Mouse (Mus musculus) heart, embryonic 10.5 days (tissue): ENCODE data around the gene Dchs1. TPM values are rescaled to one million over a fixed set of nuclear protein-coding genes. Genes with fewer than 3 reads are reported as not detected.
"Not testable (repeated sequence)": the region's sequence is repeated elsewhere in the genome, so short reads cannot be mapped to it uniquely, and the experiment has no call there.

Experiments used
- DNase-seq: peaks from one replicate; pipeline ENCODE4 v3.0.0-alpha.2; 2017; ENCODE audit warnings: low spot score
- H3K27ac ChIP-seq: fragments of 300-500 bp; sonication (generic); 2 replicates; pipeline ENCODE4 v1.5.1; 2016; ENCODE audit warnings: mild to moderate bottlenecking
- H3K27me3 ChIP-seq: fragments of 300-500 bp; sonication (generic); 2 replicates; pipeline ENCODE4 v1.6.1; 2016; ENCODE audit warnings: mild to moderate bottlenecking; ENCODE audit not compliant: poor library complexity, insufficient read depth, severe bottlenecking
- H3K36me3 ChIP-seq: fragments of 300-500 bp; sonication (generic); 2 replicates; pipeline ENCODE4 v1.6.1; 2016; ENCODE audit warnings: mild to moderate bottlenecking, moderate library complexity
- H3K4me1 ChIP-seq: fragments of 300-500 bp; sonication (generic); 2 replicates; pipeline ENCODE4 v1.6.1; 2016; ENCODE audit warnings: mild to moderate bottlenecking
- H3K4me3 ChIP-seq: fragments of 300-500 bp; sonication (generic); 2 replicates; pipeline ENCODE4 v1.5.1; 2016; ENCODE audit warnings: mild to moderate bottlenecking, moderate library complexity
- H3K9me3 ChIP-seq: fragments of 300-500 bp; sonication (generic); 2 replicates; pipeline ENCODE4 v1.6.1; 2016; ENCODE audit warnings: mild to moderate bottlenecking, moderate library complexity
- WGBS: fragments of 180-500 bp; shearing (Covaris S2); methylation state at CpG from one replicate; pipeline ENCODE4 v1.1.7; 2016; 5-methylcytosine and 5-hydroxymethylcytosine counted together
- polyA plus RNA-seq: library from polyadenylated mRNA; unstranded; fragments of >200 nt; fragmentation: Nextera tagmentation; extraction: Ambion mirVana; gene quantifications from 2 replicates; pipeline ENCODE4 v1.2.1, GENCODE M21; 2016

Gene Dchs1
- polyA plus RNA-seq, 1 experiment from 2014 or later, result 8.6 TPM

- peaks cover 54% of the 10 kb centered on the region for H3K36me3 ChIP-seq
- H3K4me3 ChIP-seq, result peak within 1 kb of the TSS; percentile 92
- peaks cover 23% of the 10 kb centered on the region for H3K4me1 ChIP-seq
- peak; percentile 88 for DNase-seq
- peak within 1 kb of the TSS; percentile 98 for H3K27ac ChIP-seq
- under 1% methylated on average over 30 of the region's 30 CpGs for WGBS
- H3K27me3 ChIP-seq, result no peaks in the 10 kb centered on the region
- H3K9me3 ChIP-seq, result no peaks in the 10 kb centered on the region
Observed at GRCm38 (mm10) chr7:105736911-105737521, 50.4 kb downstream of the Dchs1 start, which contains the start of gene Rrp8. TSS of gene Rrp8 (minus strand) at chr7:105737385.

GRCm38 (mm10) chr7:105736264-105736901 is 51.1 kb downstream of the Dchs1 start, which contains the start of gene Ilk:
TSS of gene Ilk (plus strand) at chr7:105736592.
- H3K9me3 ChIP-seq, result no peaks in the 10 kb centered on the region
- peaks cover 54% of the 10 kb centered on the region for H3K36me3 ChIP-seq
- H3K4me3 ChIP-seq, result peak within 1 kb of the TSS; percentile 92

GRCm38 (mm10) chr7:105735464-105735863 is 52.0 kb downstream of the Dchs1 start:
- not testable (repeated sequence) for H3K9me3 ChIP-seq, H3K27me3 ChIP-seq, DNase-seq
- peaks cover 54% of the 10 kb centered on the region for H3K36me3 ChIP-seq
- WGBS, result 40% methylated on average over 4 of the region's 4 CpGs
- peak overlapping the region; percentile 92 for H3K4me3 ChIP-seq
- H3K27ac ChIP-seq, result peak overlapping the region; percentile 98
- peaks cover 23% of the 10 kb centered on the region for H3K4me1 ChIP-seq

More at GRCm38 (mm10) chr7:105736264-105736901, 51.1 kb downstream of the Dchs1 start, which contains the start of gene Ilk:
- DNase-seq, result peak; percentile 96
- WGBS, result under 1% methylated on average over 61 of the region's 62 CpGs
- Histone ChIP-seq H3K27me3 (no peaks in the 10 kb centered on the region), H3K27ac (peak within 1 kb of the TSS; percentile 98), H3K4me1 (peaks cover 23% of the 10 kb centered on the region)

GRCm38 (mm10) chr7:105734826-105735225 is 52.6 kb downstream of the Dchs1 start:
- WGBS, result 87% methylated on average over 8 of the region's 8 CpGs
- H3K27ac ChIP-seq, result no peak overlapping the region
- H3K36me3 ChIP-seq, result peaks cover 53% of the 10 kb centered on the region
- peak overlapping the region; percentile 92; the same call in 1 of the 2 replicates for H3K4me3 ChIP-seq
- peaks cover 20% of the 10 kb centered on the region for H3K4me1 ChIP-seq
- H3K27me3 ChIP-seq, result no peaks in the 10 kb centered on the region
- H3K9me3 ChIP-seq, result no peaks in the 10 kb centered on the region
- no peak for DNase-seq

- 95% methylated on average over 11 of the region's 11 CpGs for WGBS
- no peaks in the 10 kb centered on the region for H3K27me3 ChIP-seq
- H3K4me3 ChIP-seq, result no peak overlapping the region
- no peak overlapping the region for H3K27ac ChIP-seq
- no peak for DNase-seq
- H3K36me3 ChIP-seq, result peaks cover 58% of the 10 kb centered on the region
- peaks cover 10% of the 10 kb centered on the region for H3K4me1 ChIP-seq
- no peaks in the 10 kb centered on the region for H3K9me3 ChIP-seq
Observed at GRCm38 (mm10) chr7:105733836-105734235, 53.6 kb downstream of the Dchs1 start.

- Histone ChIP-seq H3K27me3 (no peaks in the 10 kb centered on the region), H3K36me3 (peaks cover 47% of the 10 kb centered on the region), H3K9me3 (no peaks in the 10 kb centered on the region), H3K27ac (no peak overlapping the region), H3K4me3 (no peak overlapping the region), H3K4me1 (no peaks in the 10 kb centered on the region)
- no peak for DNase-seq
- 94% methylated on average over 6 of the region's 6 CpGs for WGBS
Observed at GRCm38 (mm10) chr7:105728701-105729428, 58.6 kb downstream of the Dchs1 start.

GRCm38 (mm10) chr7:105726980-105727325 is 60.5 kb downstream of the Dchs1 start:
- no peaks in the 10 kb centered on the region for H3K27me3 ChIP-seq
- 92% methylated on average over 4 of the region's 4 CpGs for WGBS
- DNase-seq, result no peak
- H3K27ac ChIP-seq, result no peak overlapping the region
- H3K4me1 ChIP-seq, result no peaks in the 10 kb centered on the region
- H3K36me3 ChIP-seq, result peaks cover 28% of the 10 kb centered on the region
- no peak overlapping the region for H3K4me3 ChIP-seq
- no peaks in the 10 kb centered on the region for H3K9me3 ChIP-seq

GRCm38 (mm10) chr7:105726144-105726979 is 61.1 kb downstream of the Dchs1 start:
- DNase-seq, result no peak
- 76% methylated on average over 4 of the region's 4 CpGs for WGBS

GRCm38 (mm10) chr7:105721916-105722315 is 65.5 kb downstream of the Dchs1 start:
- Histone ChIP-seq H3K9me3 (no peaks in the 10 kb centered on the region), H3K4me1 (no peaks in the 10 kb centered on the region), H3K4me3 (no peak overlapping the region), H3K36me3 (no peaks in the 10 kb centered on the region), H3K27ac (no peak overlapping the region), H3K27me3 (no peaks in the 10 kb centered on the region)
- 81% methylated on average over 2 of the region's 2 CpGs for WGBS
- no peak for DNase-seq

More at GRCm38 (mm10) chr7:105726144-105726979, 61.1 kb downstream of the Dchs1 start:
- H3K4me3 ChIP-seq, result no peak overlapping the region
- H3K27ac ChIP-seq, result no peak overlapping the region
- peaks cover 22% of the 10 kb centered on the region for H3K36me3 ChIP-seq
- H3K9me3 ChIP-seq, result no peaks in the 10 kb centered on the region
- H3K4me1 ChIP-seq, result no peaks in the 10 kb centered on the region
- H3K27me3 ChIP-seq, result no peaks in the 10 kb centered on the region

- Histone ChIP-seq H3K27me3 (no peaks in the 10 kb centered on the region), H3K4me1 (no peaks in the 10 kb centered on the region), H3K4me3 (no peak overlapping the region), H3K27ac (no peak overlapping the region), H3K36me3 (no peaks in the 10 kb centered on the region), H3K9me3 (no peaks in the 10 kb centered on the region)
- 53% methylated on average over 3 of the region's 3 CpGs for WGBS
- no peak for DNase-seq
Observed at GRCm38 (mm10) chr7:105715366-105715765, 72.1 kb downstream of the Dchs1 start.

- Histone ChIP-seq H3K27ac (no peak overlapping the region), H3K4me3 (no peak overlapping the region), H3K9me3 (no peaks in the 10 kb centered on the region), H3K36me3 (no peaks in the 10 kb centered on the region), H3K27me3 (no peaks in the 10 kb centered on the region), H3K4me1 (no peaks in the 10 kb centered on the region)
- DNase-seq, result no peak
- WGBS, result 84% methylated on average over 5 of the region's 5 CpGs
Observed at GRCm38 (mm10) chr7:105708733-105709132, 78.7 kb downstream of the Dchs1 start.

GRCm38 (mm10) chr7:105703816-105704215 is 83.6 kb downstream of the Dchs1 start:
- Histone ChIP-seq H3K9me3 (no peaks in the 10 kb centered on the region), H3K27ac (no peak overlapping the region), H3K4me3 (no peak overlapping the region), H3K4me1 (no peaks in the 10 kb centered on the region), H3K27me3 (no peaks in the 10 kb centered on the region), H3K36me3 (no peaks in the 10 kb centered on the region)
- DNase-seq, result no peak
- 82% methylated on average over 4 of the region's 4 CpGs for WGBS
